Mouse (Mus musculus): ENCODE measurements around the gene Fam198b.

Fam198b gene

DNA sequence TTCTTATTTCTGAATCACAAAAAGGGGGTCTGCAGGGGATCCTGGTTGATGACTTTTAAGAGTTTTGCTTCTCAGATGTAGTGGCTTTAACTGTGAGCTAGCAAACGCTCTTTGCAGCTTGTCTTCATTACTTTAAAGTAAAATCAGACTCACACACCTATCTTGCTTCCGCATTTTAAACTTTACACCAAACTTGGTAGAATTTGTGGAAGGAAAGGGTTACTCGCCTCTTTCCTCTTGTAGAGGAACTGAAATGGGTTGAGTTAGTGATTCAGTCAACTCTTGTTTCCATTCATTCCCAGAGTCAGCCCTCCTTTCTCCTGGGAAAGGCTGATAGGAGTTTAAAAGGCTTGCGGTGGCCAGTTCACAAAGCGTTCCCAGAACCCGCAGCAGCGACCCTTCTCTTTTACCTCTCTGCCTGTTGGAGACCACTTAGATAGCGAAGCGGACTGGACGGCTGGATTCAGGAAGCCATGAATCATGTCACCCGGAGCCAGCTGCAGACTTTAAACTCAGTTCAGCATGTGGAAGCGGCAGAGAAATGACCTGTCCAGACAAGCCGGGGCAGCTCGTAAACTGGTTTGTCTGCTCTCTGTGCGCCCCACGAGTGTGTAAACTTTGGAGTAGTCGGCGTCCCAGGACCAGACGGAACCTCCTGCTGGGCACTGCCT, 1.5 kb downstream of the Fam198b start:
- peak in 1 of 2 experiments; percentile 8 for DNase-seq

DNA sequence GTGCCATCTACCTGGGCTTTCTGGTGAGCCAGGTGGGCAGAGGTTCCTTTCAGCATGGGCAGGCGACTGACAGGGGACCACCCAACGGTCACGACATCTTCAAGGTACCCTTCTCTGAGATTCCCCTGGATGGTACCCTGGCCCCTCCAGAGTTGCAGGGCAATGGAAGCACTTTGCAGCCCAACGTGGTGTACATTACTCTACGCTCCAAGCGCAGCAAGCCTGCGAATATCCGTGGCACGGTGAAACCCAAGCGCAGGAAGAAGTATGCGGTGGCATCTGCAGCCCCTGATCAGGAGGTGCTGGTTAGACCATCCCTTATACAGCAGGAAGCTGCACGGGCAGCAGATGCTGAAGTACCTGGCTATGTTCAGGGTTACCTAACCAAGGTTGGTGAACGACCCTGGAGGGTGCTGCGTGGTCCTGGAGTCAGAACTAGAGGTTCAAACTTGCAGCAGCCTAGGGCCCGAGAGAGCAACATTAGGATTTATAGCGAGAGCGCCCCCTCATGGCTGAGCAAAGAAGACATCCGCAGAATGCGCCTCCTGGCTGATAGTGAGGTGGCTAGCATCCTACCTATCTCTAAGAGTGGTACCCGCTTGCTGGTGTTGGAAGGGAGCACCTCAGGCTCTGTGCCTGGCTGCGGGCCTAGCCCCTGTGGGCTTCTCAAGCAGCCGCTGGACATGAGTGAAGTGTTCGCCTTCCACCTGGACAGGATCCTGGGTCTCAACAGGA, 2.2 kb downstream of the Fam198b start:
- DNase-seq = peak; percentile 7 to 20

GRCm38 (mm10) chr3:79887161-79887855, 3.0 kb downstream of the Fam198b start:
- DNase-seq = no peak

GRCm38 (mm10) chr3:79887966-79888365, 3.6 kb downstream of the Fam198b start:
- DNase-seq = no peak

DNA sequence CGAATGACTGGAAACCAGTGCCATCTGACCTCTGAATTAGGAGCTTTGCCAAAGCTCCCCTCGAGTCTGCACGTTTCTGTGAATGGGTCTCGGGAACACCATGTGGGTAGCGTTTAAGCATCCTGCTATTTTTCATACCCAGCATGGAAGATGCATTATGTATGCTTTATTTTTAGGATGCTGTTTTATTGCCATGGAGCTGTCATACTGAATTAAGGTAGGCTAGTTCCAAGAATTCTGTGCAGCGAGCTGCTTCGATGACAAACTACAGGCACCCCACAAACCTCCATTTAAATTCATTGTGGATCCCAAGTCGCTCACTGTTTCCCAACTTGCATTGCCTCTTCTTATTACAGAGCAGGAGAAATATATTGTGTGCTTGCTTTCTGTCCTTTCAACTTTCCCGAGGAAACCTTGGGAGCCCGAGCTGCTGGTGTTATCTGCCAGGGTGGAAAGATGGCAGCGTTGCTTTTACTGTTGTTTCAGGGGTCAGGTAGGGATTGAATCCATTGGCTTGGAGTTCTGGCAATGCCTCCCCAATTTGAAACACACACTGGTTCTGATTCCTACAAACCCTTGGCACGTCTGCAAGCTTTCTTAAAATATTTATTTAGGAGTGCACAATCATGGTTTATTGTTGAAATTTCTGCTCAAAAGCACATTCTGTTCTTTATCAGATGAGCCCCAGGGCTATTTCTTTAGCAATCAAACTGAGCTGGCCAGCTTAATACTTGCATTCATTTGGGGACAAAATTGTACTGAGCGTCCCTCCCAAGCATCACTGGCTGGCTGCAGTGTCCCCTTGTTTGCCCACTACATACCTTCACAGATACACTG, 13.4 kb downstream of the Fam198b start:
- DNase-seq = no peak

DNA sequence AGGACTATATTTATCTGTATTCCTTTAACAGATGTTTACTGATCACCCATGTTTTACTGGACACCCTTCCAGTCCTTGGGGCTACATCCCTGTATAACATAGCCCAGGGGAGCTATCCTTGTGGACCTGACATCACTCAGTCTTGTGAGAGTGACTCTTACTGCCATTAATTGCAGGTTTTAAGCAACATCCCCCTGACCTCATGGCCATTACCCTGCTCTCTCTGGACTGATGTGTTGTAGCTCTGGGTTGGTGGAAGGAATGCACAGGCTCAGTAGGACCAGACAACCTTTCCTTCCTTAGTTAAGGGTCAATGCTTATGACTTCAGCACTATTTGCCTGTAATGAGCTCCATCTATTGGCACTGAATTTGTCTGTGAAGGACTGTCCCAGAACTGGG, 14.2 kb downstream of the Fam198b start:
- DNase-seq = no peak

GRCm38 (mm10) chr3:79899906-79900305, 15.6 kb downstream of the Fam198b start:
- no peak for DNase-seq

DNA sequence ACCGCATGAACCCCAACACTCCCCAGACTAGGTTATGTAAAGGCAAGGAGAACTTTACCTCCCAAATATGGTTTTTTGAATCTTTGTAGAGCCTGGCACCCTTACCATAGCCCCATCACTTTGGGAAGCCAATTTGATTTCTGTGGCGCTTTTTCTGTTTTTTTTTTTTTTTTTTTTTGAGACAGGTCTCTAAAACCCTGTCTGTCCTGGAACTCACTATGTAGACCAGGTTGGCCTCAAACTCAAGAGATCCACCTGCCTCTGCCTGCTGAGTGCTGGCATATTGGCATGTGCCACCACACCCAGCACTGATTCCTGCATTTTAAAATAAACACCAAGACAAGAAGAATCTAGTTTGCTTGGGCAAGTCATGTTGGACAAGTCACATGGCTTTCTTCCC, 16.2 kb downstream of the Fam198b start:
- DNase-seq = no peak

GRCm38 (mm10) chr3:79901321-79901720, 17.0 kb downstream of the Fam198b start:
- no peak for DNase-seq

DNA sequence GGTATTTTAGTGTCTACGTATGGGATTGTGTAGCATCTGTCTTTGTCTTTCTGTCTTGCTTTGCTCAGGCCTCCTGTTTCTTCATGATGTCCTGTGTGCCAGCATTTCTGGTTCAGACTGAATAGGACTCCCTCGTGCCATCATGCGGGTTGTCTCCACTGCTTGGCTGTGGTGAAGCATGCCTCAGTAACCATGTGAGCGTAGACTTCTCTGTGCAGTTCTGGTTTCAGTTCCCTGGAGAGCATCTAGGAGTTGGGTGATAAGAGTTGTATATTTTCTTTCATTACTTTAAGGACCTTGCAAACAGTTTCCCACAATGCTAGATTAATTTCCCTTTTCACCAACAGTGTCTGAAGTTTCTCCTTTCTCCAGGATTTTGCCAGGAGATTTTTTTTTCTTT, 17.4 kb downstream of the Fam198b start:
- no peak for DNase-seq

DNA sequence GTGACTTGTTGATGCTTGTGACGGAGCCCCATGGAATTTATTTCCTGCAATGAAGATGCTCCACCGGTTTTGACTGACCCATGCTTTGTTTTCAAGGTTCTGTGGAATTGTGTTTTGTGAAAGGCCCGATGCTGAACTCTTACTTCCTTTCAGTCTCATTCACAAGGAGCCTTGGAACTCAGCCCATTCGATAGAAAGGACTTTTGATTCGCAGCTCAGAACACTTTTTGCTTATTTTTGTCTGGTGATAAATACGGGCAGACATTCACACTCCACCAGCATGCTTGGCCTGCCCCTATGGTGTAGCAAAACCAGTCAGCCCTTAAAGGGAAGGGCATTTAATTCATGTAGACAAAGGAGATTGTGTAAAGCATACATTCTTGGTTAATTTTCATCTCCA, 19.5 kb downstream of the Fam198b start:
- DNase-seq = no peak

DNA sequence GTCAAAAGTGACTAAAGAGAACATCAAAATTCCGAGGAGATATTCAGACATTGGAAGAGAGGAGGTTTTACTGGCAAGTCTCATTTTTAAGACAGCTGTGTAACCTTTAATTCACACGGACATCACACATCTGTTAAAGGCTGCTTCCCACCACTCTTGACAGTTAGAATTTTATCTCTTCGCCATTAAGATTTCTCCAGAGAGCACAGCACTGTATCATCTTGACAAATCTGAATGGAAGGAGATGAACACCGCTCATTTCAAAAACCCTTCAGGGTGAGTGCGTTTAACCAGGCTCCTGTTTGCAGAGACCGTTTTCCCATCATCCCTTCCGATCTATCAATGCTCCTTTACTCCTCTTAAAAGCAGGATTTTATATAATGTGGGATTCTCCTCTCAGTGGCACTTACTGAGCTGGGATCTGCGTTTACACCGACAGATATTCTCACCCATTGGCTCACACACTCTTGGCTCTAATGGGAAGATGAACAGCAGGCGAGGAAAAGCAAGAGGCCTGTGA, 20.0 kb downstream of the Fam198b start:
- no peak for DNase-seq

GRCm38 (mm10) chr3:79905397-79905796, 21.1 kb downstream of the Fam198b start:
- DNase-seq = no peak

DNA sequence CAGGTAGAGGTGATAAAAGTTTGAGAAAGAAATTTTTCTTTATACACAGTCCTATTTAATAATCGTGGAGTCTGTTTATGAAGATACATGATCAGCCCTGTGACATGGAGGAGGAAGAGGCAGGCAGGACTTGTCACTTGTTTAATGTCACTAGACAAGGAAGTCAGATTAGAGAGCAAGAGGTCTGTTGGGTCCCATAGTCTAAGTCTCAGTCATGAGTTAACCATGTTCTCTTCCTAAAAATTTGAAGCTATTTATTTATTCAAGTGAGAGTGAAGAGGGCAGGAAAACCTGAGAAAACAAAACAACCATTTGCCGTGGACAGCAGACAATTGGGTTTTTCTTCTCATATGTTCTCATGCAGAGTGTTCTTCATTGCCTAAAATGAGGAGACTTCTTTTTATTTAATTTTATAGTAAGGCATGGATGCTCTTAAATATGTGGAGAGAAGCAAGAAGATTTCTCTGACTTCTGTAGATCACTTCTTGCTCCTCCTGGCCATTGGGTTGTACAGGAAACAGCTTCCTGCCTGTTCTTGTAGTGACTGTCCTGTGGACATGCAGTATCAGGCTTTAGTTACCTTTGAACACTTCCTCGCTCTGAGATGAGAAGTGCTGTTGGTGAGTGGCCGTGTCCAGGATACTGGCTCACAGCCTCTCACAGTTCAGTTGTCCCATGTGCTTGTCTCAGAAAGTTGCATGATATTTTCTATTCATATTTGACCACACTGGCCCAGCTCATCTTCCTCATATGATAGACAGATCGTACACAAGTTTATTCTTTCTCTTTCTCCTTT, 22.1 kb downstream of the Fam198b start:
- no peak for DNase-seq

DNA sequence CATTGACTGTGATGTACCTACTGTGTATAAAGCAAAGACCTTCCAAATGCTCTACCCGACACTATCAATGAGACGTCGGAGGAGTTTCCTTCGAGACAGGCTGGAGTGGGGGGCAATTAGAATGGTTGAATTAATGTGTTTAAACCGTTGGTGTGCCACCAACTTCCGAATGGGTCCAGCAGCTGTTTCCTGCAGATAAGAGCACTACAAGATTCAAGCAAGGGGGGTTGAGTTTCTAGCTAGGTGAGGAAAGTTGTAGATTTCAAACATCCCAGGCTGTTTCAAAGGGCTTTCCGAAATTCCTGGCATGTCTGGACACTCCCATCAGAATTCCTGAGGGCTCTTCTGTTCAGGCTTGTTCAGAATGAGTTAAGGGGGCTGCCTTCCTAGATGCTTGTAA, 22.9 kb downstream of the Fam198b start:
- DNase-seq = no peak

DNA sequence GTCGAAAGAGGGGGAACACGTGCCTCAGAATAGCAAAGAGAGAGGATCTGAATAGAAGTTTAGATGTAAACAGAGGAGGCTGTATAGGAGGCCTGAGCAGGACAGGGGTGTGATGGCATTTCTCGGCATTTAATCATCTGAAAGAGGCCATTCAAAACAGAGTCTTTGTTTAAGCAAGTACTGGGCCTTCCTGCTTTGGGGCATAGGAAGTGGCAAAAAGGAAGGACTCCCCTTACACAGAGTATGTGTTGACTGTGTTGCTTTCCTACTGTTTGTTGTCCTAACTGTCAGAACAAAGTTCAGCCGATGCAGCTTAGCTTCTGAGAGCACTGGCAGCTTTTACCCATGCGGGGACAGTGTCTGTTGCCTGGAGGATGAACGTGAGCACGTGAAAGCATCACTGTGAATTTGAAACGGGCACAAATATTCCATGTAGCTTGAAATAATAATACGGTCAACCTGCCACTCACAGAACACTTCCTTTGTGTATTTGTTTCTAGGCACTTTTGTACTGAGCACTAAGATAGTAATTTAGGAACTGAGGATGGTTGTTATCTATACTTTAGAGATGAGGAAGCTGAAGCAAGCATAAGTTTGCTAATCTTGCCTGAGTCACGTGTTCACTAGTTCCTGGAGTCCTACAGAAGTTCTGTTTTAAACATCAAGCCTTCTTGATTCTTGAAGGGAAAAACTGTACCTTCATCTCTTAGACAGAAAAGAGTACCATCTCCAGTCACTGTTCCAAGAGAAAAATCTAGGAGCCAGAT, 26.2 kb downstream of the Fam198b start:
- DNase-seq = no peak

GRCm38 (mm10) chr3:79911166-79911565, 26.8 kb downstream of the Fam198b start:
- DNase-seq = no peak

- no peak for DNase-seq
These were observed 29.7 kb downstream of the Fam198b start for GRCm38 (mm10) chr3:79914012-79914411.

GRCm38 (mm10) chr3:79916185-79916584, 31.9 kb downstream of the Fam198b start:
- DNase-seq = no peak

GRCm38 (mm10) chr3:79918761-79919160, 34.4 kb downstream of the Fam198b start:
- DNase-seq = no peak

All from spleen, adult 18-20 months (tissue).